Mouse (Mus musculus) embryo, embryonic 11 days (tissue): ENCODE data around the gene Sox10.
A peak's percentile ranks its signal among the peaks of the same experiment; 100 is the strongest.

Experiments
- DNase-seq: peaks from one replicate; pipeline ENCODE4 v3.0.0-alpha.2; 2015

The Sox10 gene

DNA sequence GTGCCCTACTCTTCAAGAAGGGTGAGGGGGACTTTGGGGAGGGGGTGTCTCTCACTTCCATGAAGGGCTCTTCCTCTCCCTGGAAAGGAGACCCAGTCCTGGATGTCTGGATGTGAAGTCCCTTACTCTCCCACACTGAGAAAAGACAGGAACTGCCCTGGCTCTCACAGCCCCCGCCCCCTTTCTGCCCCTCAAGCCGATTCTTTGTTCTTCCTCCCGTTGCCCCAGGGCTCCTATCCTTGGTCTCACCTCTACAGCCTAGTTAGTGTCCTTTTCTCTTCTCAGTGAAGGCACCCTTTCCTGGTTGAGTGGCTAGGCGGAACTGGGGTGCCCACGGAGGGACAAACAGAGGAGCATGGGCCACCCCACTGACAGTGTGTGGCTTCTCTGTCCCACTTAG lies at the start of gene Sox10:
Gene Sox10, minus strand, starts transcription at position 101 of the 400 bp plus-strand sequence.
- DNase-seq = no peak

DNA sequence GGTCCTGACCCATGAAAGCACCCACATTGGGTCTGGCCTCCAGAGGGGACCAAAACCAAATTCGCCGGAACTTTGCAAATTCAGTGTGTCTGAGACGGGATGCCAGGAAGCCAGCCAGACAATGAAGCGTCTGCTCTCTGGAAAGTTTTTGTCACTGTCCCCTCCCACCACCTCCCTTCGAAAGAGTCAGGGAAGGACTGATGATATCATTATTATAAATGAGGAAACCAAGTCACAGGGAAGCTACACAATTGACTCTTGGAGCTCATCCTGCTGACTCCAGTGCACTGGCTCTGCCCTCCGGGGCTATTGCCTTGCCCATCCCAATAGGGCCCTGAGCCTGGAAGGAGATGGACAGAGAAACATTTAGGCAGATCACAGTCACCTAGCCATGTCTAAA lies 48.6 kb upstream of the Sox10 start:
- DNase-seq = no peak

DNA sequence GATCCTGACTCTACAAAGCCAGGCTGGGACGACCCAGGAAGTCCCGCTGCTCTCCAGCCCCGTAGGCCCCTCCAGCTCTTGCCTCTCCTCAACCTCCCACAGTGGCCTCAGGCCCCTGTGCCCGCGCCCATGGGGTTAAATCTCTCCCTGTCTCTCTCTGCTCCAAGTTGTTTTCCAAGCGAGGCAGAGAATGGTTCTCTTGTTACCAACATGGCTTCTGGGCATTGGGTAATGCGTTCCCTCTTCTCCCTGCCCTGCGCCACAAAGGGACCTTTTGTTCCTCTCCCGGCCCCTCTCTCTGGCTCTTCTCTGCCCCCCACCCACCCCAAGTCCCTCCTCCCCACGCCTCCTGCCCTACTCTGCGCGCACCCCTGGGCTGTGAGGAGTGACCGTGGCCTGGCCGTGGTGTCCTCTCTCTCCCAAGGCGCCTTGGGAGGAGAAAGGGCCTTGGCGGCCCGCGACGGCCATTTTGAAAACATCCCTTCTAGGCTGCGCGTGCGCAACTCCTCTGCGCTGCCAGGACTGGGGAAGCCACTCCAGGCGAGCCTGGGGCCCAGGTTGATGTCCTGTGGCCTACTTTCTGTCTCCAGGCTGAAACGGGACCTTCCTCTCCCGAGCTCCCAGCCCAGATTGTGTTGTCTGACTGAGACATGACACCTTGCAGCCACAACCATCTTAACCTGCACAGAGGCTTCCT lies 47.9 kb upstream of the Sox10 start:
- no peak for DNase-seq

DNA sequence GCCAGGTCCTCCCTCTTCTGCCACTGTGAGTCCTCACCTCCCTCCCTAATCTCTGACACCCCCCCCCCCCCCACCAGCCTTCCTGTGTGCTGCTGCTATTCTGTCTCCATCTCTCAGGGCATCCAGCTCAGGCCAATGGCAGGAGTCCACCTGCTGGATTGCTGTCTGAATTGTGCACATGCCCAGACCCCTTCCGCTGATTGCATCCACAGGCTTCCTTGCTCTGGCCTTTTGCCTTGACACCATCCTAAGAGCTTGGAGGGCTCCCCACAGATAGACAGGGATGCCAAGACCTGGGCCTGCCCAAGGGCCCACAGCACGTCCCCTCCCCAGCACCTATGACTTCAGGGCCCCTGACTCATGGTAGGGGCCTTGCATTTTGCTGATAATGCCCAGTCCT lies 45.3 kb upstream of the Sox10 start:
- no peak for DNase-seq

DNA sequence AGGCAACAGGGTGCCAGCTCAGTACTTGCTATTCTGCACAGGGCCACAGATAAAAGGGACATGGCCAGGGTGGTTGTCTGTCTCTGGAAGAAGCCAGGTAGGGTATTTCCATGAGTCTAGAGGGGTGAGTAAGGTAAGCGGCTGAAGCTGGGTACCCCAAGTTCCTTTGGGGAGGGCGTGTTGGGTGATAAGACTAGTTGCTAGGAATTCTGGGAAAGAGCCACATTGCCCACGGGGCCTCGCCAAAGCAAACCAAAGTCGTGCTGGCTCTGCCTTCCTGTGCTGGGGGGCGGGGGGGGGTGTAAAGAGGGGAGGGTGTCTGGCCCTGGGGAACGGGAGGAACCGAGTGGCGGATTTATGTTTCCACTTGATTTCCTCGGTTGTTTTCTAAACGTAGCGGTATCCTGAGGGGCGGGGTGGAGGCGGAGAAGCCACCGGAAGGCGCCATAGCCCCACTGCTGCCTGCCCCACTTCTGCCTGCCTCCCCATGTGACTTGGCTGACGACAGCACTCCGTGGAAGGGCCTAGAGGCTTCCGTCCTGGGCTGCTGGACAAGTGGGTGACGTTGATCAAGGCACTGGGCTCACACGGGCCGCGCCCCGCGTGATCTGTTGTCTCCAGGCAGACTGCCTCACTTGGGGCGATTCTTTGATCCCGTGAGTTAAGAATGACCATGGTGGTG lies 43.9 kb upstream of the Sox10 start:
- no peak for DNase-seq

DNA sequence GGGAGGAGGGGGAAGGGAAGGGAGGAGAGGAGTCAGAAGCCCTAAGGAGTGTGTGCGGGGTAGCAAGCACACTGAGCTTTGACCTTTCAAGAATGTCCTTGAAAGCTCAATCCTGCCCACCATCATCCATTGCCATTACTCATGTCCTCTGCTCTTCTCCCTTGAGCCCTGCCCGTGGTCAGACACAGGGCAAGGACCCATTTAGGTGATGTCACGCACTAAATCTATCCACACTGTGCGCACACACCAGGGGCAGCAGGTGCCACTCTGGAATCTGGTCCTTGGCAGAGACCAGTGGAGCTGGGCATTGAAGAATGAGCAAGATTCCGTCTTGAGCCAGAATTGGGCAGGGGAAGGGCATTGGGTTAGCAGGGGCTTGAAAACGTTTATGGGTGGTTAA lies 43.2 kb upstream of the Sox10 start:
- DNase-seq = no peak

DNA sequence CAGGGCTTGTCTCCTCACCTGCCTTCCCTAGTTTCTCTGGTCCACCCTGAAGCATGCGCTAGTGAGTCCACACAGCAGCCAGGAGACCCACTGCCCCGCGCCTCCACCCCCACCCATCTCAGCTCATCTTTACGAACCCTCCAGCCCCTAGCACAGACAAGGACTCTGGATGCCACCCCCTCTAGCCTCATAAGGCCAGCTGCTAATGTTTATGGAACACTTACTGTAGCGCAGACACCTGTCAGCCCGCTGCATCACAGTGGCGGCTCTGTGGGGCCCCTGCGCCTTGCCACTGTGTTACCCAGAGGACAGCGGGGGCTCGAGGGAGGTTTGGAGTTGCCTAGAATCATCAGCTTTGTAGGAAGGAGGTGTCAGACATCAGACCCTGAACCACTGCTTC lies 37.5 kb upstream of the Sox10 start:
- DNase-seq = no peak

DNA sequence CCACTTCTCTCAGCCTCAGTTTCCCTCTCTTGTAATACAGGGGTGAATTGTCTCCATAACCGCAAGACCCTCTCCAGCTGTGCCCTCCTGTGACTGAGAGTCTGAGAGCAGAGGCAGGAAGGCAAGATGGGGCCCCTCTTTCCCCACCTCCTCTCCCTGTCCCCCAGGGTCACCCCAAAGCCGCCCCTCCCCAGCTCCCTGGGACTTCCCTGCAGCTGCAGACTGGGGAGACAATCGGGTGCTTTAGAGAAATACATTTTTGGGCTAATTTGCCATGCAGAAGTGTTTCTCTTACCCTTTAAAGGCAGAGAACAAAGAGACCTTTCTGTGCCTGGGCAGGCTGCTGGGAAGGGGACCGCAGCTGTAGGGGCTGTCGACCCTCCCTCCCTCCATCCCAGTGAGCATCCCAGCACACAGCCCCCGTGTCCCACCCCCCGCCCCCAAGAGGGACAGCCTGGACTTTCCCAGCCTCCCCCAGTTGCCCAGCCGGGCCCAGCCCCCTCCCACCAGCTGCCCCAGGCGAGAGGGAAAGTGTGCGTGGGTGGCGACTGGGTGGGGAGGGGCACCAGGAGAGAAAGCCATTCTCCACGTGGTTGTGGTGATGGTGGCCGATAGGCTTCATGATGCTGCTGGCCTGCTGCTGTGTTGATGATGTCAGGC lies 36.6 kb upstream of the Sox10 start:
- peak; percentile 65 for DNase-seq

DNA sequence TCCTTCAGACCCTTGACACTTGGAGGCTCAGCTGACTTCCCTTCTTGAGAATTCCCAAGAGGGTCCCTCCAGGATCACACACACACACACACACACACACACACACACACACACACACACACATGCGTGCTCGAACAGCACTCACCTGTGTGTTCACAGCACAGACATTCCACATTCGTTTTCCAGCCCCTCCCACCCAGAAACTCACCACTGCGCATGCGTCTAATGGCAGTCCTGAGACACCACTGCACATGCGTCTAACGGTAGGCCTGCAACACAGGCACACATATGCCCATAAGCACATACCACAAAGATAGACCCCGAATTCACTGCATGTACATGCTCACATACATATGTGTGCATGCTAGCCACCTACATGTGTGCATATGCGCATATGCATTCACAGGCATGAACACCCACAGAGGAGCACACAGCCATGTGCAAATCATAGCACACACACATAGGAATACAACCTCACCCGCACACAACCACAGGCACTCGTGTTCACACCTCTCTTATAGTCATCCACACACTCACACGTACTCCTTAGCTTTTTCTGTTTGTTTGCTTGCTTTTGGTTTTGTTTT lies 34.4 kb upstream of the Sox10 start:
- DNase-seq = no peak

DNA sequence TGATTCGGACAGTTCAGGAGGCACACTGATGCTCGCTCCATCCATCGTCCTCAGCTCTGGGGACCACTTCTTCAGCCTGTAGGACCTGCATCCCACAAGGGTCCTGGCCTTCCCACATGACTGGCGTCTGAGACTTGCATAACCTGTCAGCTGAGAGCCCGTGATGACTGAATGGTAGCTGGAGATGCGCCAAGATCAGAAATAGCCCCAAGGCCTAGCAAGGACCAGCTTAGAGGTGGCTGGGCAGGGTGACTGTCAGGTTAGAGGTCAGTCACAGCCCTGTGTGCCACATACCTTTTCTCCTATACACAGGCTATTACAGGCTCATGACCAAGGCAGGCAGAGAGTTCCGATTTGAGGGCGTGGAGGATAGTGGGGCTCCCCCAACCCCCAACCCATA lies 30.5 kb upstream of the Sox10 start:
- no peak for DNase-seq

DNA sequence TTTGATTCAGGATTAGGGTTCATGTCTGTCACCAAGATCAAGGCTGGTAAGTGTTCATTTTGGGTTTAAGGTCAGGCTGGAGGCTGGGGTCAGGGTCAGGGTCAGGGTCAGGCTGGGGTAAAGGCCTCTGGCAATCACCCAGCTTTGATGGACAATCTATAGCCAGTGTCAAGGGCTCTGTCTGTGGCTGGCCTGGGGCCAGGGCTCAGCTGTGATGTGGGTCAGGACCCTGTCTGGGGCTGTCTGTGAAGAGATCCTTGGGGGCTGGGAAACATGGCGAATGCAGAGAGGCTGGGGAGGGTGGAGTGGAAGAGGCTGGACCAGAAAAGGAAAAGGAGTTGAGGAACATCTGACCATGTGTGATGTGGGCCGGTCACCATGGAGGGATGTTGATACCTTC lies 29.9 kb upstream of the Sox10 start:
- no peak for DNase-seq

DNA sequence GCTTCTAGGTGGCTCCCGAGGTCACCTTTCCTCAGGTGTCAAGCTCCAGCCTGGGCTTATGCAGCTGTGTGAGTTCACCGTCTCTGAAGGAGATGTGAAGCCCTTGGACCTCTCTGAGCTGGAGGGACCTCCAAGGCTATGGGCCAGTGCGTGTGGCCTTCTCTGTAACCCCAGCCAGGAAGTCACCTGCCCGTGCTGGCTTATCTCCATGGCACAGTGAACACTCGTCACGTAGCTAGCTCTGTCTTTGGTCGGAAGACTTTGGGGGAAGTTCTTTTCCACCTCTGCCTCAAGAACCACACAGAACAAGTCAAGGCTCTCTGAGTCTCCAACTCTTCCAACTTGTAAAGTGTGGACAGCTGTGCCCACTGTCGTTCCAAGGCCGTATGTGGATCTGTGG lies 29.0 kb upstream of the Sox10 start:
- no peak for DNase-seq

DNA sequence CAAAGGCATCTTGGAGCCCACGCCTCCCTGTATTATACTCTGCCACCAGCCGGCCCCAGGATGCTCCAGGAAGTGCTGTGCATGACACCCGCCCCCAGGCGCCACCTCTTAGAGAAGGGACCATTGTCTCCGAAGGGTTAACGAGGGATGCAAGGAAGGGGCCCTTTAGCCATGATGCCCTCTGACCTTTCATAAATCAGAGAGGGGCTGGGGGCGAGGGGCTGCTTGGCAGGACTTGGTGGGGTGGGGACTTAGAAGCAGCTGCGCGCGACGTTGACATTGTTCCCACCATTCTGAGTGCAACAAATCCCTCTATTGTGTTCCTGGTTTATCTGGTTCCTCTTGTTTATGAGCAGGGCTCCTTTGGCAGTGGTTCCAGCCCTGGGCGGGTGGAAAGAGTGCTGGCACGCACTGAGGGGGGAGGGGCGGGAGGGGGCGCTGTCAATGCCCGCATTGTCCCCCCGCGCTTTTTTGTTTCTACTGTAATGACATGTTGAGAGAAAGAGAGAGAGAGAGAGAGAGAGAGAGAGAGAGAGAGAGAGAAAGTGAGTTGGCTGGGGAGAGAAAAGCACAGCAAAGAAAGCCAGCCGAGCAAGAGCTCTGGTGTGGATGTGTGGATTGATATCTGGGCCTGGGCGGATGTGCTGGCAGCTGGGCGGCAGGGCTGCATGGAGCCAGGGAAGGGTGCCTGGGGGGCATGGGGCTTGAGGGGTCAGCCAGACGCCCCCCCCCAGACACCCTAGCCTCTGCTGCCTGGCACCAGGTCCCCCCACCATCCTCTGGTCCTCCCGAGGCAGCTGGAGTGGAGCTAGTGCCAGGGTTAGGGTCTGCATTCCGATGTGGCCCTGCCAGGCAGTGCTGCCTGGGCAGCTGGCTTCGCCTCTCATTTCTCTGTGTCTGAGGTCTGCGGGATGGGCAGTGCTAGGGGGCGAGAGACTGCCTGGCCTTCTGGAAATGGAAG lies 28.1 kb upstream of the Sox10 start:
- peak; percentile 76 for DNase-seq

DNA sequence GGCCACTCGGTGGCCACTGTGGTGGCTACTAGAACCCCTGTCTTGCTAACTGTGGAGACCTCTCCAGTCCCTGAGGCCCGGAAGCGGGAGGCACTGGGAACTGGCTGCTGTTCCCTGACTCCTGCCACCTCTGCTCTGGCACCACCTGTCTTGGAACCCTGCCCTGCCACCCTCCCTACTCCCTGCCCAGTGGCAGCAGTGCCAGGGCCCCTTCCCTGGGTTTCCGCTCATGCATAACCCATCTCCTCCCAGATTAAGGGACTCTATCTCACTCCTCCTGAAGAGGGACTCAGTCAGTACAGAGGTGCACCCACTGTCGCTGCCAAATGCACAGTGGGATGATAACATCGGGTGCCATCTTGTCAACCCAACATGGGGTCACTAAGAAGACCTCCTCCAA lies 27.4 kb upstream of the Sox10 start:
- no peak for DNase-seq

DNA sequence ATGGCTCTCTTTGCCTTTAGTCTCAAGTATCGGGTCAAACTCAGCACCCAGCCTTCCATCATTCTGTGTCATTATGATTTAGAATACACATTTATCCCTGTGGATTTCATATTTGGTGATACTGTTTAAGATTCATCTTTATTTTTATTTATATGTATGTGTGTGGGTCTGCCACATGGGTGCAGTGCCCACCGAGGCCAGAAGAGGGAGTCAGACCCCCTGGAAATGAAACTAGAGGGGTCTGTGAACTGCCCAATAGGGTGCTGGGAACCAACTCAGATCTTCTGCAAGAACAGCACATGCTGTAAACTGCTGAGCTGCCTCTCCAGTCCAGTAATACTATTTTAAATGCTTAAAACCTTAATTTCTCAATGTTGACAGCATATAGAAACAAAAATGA lies 26.4 kb upstream of the Sox10 start:
- no peak for DNase-seq

DNA sequence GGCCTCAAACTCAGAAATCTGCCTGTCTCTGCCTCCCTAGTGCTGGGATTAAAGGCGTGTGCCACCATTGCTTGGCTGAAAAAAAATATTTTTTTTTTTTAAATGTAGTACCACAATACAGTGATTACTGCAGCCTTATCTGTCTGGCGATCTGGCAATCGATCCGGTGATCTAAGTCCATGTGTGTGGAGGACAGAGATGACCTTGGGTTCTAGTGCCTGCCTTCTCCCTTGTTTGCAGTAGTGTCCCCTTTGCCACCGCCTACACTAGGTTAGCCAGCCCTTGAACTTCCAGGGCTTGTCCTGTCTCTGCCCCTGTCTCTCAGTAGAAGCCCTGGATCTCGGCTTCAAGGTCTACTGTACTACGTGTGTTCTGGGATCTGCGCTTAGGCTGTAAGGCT lies 22.8 kb upstream of the Sox10 start:
- no peak for DNase-seq

DNA sequence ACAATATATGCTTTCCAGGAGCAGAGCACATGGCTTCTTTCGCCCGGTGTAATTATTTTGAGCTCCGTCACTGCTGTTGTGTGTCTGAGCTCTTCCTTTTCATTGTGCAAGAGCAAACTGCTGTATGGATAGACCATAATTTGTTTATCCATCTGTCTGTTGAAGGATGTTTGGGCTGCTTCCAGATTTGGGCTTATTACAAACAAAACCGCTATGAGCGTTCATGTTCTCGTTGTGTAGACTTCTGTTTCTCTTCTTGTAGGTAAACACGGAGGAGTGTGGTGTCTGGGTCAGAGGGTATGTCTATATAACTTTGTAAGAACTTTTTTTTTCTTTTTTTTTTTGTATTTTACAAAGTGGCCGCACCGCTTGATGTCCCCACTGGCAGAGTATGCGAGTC lies 20.2 kb upstream of the Sox10 start:
- DNase-seq = no peak

DNA sequence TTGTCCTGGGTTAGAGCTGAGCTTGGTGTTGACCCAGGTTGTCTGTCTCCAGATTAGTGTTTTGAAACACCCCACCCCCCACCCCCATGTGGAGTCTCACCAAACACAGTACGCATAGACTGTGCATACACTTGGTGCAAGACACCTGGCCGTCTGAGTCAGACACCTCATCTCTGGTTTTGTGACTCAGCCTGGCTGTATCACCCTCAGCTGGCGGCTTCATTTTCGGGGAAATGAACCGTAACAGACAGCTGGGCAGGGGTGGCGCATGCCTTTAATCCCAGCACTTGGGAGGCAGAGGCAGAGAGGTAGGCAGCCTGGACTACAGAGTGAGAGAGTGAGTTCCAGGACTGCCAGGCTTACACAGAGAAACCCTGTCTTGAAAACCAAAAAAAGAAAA lies 11.9 kb upstream of the Sox10 start:
- no peak for DNase-seq

DNA sequence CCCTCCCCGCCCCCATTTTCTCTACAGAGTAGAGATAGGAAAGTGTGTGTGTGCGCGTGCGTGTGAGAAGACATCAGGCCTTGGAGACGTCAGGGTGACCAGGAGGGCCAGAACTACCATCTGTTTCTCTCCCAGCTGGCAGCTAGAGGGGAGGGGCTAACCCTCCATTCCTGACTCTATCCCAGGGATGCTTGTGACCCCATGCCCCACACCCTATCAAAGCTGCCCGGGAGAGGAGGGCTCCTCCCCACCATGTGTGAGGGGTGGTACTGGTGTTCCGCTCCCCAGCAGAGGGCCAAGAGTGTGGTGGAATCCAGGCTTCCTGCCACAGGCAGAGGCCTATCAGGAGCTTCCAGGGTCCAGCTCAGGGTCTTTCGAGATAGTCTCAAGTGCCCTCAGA lies 1.7 kb upstream of the Sox10 start:
- peak; percentile 50 for DNase-seq

DNA sequence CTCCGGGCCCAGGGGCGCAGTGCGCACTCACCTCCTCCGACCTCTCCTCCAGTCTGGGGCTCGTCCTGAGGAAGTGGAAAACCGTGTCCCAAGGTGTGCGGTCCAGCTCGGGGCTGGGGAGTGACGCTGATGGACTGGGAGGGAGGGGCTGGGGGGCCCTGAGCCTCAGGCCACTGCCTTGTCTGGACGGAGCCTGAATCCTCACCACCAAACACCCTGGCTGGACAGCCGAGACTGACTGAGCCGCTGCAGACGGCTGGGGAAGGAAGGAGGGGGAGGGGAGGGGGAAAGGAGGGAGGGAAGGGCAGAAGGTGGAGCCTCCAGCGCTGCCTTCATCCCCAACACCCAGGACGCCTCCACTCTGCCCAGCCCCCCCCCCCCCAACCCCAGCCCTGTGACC lies 789 bp downstream of the Sox10 start:
- no peak for DNase-seq

DNA sequence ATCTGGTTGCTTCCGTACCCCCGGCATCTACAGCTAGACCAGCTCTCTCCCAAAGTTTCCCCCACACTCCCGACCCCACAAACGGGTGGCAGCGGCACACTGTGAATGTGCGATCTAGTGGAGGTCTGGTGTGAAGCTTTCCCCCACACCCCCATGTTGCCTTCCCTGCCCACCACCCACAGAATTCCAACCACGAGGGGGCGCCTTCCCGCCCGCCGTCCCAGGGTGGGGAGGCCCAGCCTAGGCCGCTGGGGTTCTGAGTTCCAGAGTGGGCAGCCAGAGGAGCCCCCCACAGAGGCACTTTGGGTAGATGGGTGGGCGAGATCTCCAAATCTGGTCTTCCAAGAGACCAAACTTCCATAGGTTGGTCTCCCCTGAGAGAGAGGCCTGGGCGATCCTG lies 2.2 kb downstream of the Sox10 start:
- DNase-seq = no peak

DNA sequence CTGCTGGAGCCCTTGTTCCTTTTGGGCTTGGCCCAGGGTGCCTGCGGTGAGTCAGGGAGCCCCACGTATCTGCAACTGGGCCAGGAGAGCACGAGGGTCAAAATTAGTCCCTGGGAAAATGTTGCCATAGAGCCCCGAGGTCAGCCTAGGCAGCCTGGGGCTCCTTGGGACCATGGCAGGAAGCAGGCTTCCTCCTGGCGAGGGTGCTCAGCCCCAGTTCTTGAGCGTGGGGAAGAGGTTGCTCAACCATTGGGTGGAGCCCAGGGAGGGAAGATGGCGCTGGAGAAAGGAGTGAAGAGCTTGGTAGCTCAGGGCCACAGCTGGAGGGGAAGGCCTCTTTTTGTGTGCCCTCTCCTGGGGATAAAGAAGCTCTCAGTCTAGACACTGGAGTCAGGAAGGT lies 2.7 kb downstream of the Sox10 start:
- no peak for DNase-seq

DNA sequence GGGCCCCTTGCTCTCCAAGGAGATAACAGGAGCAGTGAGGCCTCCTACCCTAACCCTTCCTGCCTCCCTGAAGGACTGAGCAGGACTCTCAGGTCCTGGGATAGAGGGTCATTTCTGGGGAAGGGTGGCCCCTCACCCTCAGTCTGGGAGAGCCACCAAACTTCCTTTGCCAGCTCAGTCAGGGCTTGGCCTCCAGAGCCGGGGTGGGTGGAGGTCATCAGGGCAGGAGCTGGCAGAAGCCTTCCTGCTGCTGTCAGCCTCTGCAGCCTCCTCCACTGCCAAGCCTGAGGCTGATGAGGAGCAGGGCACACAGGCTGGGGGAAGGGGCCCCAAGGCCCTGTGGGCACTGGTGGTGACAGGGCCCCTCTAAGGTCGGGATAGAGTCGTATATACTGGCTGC lies 9.5 kb downstream of the Sox10 start:
- DNase-seq = no peak
